Mouse (Mus musculus) ES-E14 (cell line): ENCODE data around the gene Itga6. TPM values are rescaled to one million over a fixed set of nuclear protein-coding genes. Genes with fewer than 3 reads are reported as not detected.

Source experiments
- DNase-seq: peaks from one replicate; pipeline ENCODE4 v3.0.0-alpha.2; 2013; ENCODE audit warnings: low read depth, low spot score
- H3K27ac ChIP-seq: 2 replicates; pipeline ENCODE4 v1.5.1; 2012; ENCODE audit warnings: low read depth, mild to moderate bottlenecking, low read length, moderate library complexity, mixed read lengths; ENCODE audit not compliant: poor library complexity, insufficient read depth, severe bottlenecking
- H3K36me3 ChIP-seq: 2 replicates; pipeline ENCODE4 v1.6.1; 2012; ENCODE audit warnings: mild to moderate bottlenecking, low read length, moderate library complexity, mixed read lengths; ENCODE audit not compliant: control insufficient read depth, poor library complexity, insufficient read depth, severe bottlenecking
- H3K4me1 ChIP-seq, 2 experiments: fragments of 150-350 bp in 1 of 2; sonication (generic) in 1 of 2; 2 replicates each; pipeline ENCODE4 v1.6.1; 2012; ENCODE audit warnings: low read length in 2 of 2, mild to moderate bottlenecking in 1 of 2, mixed read lengths in 1 of 2; ENCODE audit not compliant: control insufficient read depth in 2 of 2, insufficient read depth in 2 of 2, poor library complexity in 1 of 2
- H3K4me3 ChIP-seq, 2 experiments: fragments of 150-350 bp in 1 of 2; sonication (generic) in 1 of 2; 2 replicates each; pipeline ENCODE4 v1.5.1; 2012; ENCODE audit warnings: low read length in 2 of 2, low read depth in 1 of 2, mild to moderate bottlenecking in 1 of 2, mixed read lengths in 1 of 2; ENCODE audit not compliant: insufficient read depth in 1 of 2, poor library complexity in 1 of 2, severe bottlenecking in 1 of 2
- H3K9ac ChIP-seq: 2 replicates; pipeline ENCODE4 v1.6.1; 2012; ENCODE audit warnings: low read depth, mild to moderate bottlenecking, low read length, mixed read lengths; ENCODE audit not compliant: poor library complexity, insufficient read depth, severe bottlenecking
- H3K9me3 ChIP-seq: fragments of 150-350 bp; sonication (generic); 2 replicates; pipeline ENCODE4 v1.6.1; 2012; ENCODE audit warnings: low read depth, mild to moderate bottlenecking, low read length; ENCODE audit not compliant: control insufficient read depth, insufficient read depth
- CHD2 ChIP-seq: IDR thresholded peaks from 2 replicates; pipeline ENCODE4 v1.6.1; 2014; ENCODE audit warnings: mild to moderate bottlenecking, low read depth, low read length, inconsistent platforms
- HCFC1 ChIP-seq: IDR thresholded peaks from 2 replicates; pipeline ENCODE4 v1.6.1; 2012; ENCODE audit warnings: low read length, inconsistent platforms, borderline replicate concordance; ENCODE audit not compliant: insufficient read depth
- MAFK ChIP-seq: IDR thresholded peaks from 2 replicates; pipeline ENCODE4 v1.6.1; 2014; ENCODE audit warnings: mild to moderate bottlenecking, low read depth, low read length, inconsistent platforms; ENCODE audit not compliant: insufficient read depth
- ZC3H11A ChIP-seq: IDR thresholded peaks from 2 replicates; pipeline ENCODE4 v1.6.1; 2012; ENCODE audit warnings: low read depth, mild to moderate bottlenecking, inconsistent platforms, low read length, borderline replicate concordance
- ZNF384 ChIP-seq: IDR thresholded peaks from 2 replicates; pipeline ENCODE4 v1.6.1; 2012; ENCODE audit warnings: low read depth, low read length, inconsistent platforms
- in situ Hi-C, 2 experiments: fragments of 600-800 bp; cut with MboI; formaldehyde crosslinking; loops; one replicate each; pipeline ENCODE4 v1.15.1; 2025; ENCODE audit warnings: low sequenced_read_pairs in 2 of 2, inconsistent platforms in 1 of 2; ENCODE audit not compliant: unreplicated experiment in 2 of 2
- total RNA-seq: library from RNA; depleted of rRNA; stranded (reverse); fragments of 300-350 nt; gene quantifications from 2 replicates; pipeline ENCODE4 v1.2.3, GENCODE M21; 2012

Gene Itga6
- total RNA-seq, 1 experiment: 169 TPM

DNA sequence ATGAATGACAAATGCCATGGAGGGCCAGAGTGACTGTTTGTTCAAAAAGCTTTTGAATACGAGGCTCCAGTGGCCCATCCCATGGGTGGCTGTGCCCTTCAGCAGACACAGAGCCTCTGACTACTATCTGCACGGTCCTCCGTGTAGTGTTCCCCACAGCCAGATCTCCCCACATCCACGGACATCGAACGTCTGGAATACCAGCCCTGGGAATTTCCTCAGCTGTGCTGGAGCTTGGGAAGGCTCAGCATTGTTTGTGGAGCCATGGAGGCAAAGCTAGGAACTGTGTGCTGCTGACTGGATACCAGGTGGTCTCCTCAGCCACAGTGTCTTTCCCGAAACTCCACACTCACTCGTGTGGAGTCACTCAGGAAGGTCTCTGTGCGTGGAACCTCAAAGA, 1.1 kb upstream of the Itga6 start:
- peak overlapping the region; percentile 45 for H3K9ac ChIP-seq
- no peaks in the 10 kb centered on the region for H3K9me3 ChIP-seq
- peak overlapping the region; percentile 87 for H3K27ac ChIP-seq
- H3K4me1 ChIP-seq: peaks cover 11 to 17% of the 10 kb centered on the region in 2 experiments
- H3K36me3 ChIP-seq: no peaks in the 10 kb centered on the region
- no peak for DNase-seq
- H3K4me3 ChIP-seq: peak overlapping the region; percentile 46 to 48
- in situ Hi-C loops: no loop called here
- no peak for TF ChIP-seq HCFC1
- no peak for TF ChIP-seq CHD2
- no peak for TF ChIP-seq MAFK
- TF ChIP-seq ZC3H11A: no peak
- no peak for TF ChIP-seq ZNF384

DNA sequence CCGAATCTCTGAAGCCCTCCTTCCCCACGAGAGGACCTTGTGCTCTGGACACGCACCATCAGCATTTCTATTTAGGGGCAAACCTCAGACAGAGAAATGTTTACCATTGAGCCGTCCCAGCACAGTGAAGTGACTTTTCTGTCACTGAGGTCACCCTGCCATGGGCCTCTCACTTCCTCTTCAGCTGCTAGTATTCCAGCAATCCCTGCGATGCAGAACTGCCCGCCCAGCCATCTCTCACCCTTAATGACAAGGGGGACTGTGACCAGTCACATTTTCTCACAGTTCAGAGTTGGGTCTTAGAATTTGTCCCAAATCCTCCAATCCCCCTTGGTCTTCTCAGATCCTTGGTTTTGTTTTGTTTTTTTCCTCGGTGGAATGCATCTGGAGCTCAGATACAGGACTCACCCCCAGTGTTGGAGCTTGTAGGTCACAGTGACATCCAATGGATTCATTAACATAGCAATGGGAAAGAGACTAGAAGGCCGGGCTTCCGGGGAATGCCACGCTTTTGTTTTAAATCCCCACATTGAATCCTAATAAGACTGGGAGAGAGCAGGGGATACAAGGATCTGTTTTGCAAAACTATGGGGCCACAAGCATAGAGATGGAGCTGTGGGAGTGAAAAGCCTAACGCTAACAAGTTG, 432 bp upstream of the Itga6 start:
- Histone ChIP-seq H3K4me1 (peaks cover 11 to 16% of the 10 kb centered on the region in 2 experiments), H3K27ac (peak overlapping the region; percentile 96), H3K36me3 (no peaks in the 10 kb centered on the region), H3K9ac (peak overlapping the region; percentile 45; the same call in 1 of the 2 replicates), H3K9me3 (no peaks in the 10 kb centered on the region), H3K4me3 (peak overlapping the region; percentile 46 to 48)
- TF ChIP-seq ZC3H11A (no peak), CHD2 (no peak), MAFK (no peak), ZNF384 (no peak), HCFC1 (no peak)
- in situ Hi-C loops: no loop called here
- peak; percentile 74 for DNase-seq

DNA sequence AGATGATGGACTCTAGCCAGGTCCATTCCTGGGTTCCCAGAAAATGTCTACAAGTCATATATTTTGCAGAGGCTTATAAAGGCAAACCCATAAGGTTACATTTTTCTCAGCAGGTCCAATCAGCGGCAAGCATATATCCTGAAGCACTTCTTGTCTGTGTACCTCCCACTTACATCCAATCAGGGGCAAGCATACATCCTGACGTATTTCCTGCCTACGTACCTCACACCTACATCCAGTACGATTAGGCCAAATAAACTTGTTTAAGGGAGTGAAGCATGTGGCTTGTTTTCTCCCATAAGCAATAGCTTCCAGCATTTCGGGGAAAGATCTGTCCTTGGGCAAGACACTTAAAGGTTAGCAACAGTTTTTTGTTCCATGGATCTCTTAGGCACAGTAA, 3.0 kb downstream of the Itga6 start:
- H3K36me3 ChIP-seq: no peaks in the 10 kb centered on the region
- no peak for DNase-seq
- peak overlapping the region; percentile 31; the same call in 1 of the 2 replicates for H3K9ac ChIP-seq
- in situ Hi-C loops: no loop called here
- H3K4me1 ChIP-seq: peaks cover 12 to 17% of the 10 kb centered on the region in 2 experiments
- no peaks in the 10 kb centered on the region for H3K9me3 ChIP-seq
- H3K27ac ChIP-seq: no peak overlapping the region; the same call in 1 of the 2 replicates
- peak overlapping the region in 1 of 2 experiments; percentile 10; a peak in 1 of 4 replicates for H3K4me3 ChIP-seq
- no peak for TF ChIP-seq HCFC1
- TF ChIP-seq MAFK: no peak
- TF ChIP-seq ZC3H11A: no peak
- TF ChIP-seq ZNF384: no peak
- no peak for TF ChIP-seq CHD2

DNA sequence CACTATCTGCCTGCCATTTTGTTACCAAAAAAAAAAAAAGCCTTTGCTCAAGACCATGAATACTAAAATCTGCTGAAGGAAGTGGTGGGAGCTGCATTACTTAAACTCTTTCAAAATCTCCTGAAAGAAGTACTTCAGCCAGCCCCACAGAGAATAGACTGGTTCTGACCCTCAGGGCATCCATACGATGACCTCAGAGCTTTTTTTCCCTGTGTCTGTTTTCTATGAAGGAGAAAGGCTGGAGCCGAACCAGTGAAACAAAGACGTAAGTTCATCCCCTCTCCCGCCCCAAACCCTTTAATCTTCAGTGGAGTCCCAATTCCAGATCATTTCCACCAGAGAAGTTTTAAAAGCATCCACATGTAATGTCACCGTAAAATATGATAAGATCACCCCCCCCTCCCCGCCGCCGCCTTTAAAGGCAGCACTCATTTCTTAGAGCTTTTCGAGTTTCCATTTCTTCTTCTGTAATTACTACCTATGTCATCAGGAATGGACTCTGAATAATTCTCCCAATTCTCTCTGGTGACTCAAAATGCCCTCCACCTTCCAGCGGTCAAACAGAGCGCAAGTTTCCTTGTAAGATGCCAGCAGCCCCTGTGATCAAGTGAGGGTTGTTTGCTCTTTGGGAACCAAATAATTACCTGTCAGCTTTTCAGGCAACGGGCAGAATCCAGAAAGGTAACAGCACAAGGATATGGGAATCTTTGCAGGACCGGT, 4.1 kb downstream of the Itga6 start:
- peak overlapping the region; percentile 55; the same call in 1 of the 2 replicates for H3K27ac ChIP-seq

More for the DNA sequence above, 4.1 kb downstream of the Itga6 start:
- Histone ChIP-seq H3K4me1 (peaks cover 12 to 13% of the 10 kb centered on the region in 2 experiments), H3K4me3 (peak overlapping the region; percentile 32 to 41), H3K9ac (peak overlapping the region; percentile 38; the same call in 1 of the 2 replicates), H3K36me3 (no peaks in the 10 kb centered on the region), H3K9me3 (no peaks in the 10 kb centered on the region)
- DNase-seq: no peak
- in situ Hi-C loops: no loop called here
- TF ChIP-seq MAFK: no peak
- TF ChIP-seq ZNF384: 0 out of 2 replicates have a peak, but pooled peaks have one; percentile 33
